Mouse (Mus musculus): ENCODE results near the gene Eif4ebp2.

DNA sequence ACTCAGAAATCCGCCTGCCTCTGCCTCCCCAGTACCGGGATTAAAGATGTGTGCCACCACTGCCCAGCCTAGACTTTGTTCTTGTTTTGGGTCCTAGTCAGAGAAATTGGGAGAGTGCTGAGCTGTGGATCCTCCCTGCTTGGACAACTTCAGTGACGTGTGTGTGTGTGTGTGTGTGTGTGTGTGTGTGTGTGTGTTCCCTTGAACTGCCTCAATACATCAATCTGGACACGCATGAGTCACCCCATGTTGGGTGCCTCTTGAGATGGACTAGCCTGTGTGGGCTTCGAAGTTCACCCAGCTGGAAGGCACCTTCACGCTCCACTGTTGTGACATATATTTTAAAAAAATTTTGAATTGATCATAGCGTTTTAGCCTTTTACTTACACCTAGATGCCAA is 30.3 kb upstream of the Eif4ebp2 start:
- TF ChIP-seq CTCF (conservative IDR thresholded peaks at IDR 0.05; ENCODE audit: low read length) (no peak), NANOG (IDR thresholded peaks at IDR 0.05; ENCODE audit: borderline replicate concordance, low read length) (no peak), POU5F1 (IDR thresholded peaks at IDR 0.05; ENCODE audit: borderline replicate concordance, low read length) (no peak)

Measured in E14TG2a.4 (cell line).